Mouse (Mus musculus) myocyte (in vitro differentiated cells): ENCODE measurements around the gene Nup214.

Source experiments
- POLR2A ChIP-seq: IDR thresholded peaks from one replicate; pipeline ENCODE4 v1.6.1; 2011; ENCODE audit warnings: low read depth, mild to moderate bottlenecking, control low read depth, moderate library complexity; ENCODE audit not compliant: insufficient read length
- USF1 ChIP-seq: IDR thresholded peaks from one replicate; pipeline ENCODE4 v1.6.1; 2011; ENCODE audit warnings: low read depth, mild to moderate bottlenecking, control low read depth, moderate library complexity

- TF ChIP-seq POLR2A (no peak), USF1 (no peak)
Observed at GRCm38 (mm10) chr2:32090145-32090544, 115.9 kb downstream of the Nup214 start.
